Comparison of ENCODE assay signal across 32 mouse cellular contexts in the genomic region with DNA sequence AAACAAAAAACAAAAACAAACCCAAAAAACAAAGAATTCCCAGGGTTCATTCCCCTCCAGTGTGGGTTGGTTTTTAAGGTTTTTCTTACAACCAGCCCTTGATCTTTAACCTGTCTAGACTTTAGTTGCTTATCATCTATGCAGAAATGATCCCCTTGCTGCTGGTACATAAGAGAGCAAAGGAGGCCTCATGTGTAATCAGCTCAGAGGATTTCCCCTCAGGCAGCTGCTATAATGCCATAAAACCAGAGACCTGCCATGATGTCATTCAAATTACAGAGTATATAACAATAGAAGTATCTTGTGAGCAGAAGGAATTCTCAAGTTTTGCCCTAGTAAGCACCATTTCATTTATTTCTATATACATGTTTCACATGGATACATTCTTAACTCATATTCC.
"Had no signal": no experiment of that assay in that cellular context is flagged by ENCODE, and none has a peak within 500 bp of the region (broad histone marks: within the 10 kb centered on the region; RNA-seq: fewer than 3 reads in every experiment).

No protein-coding gene starts in this region.

- H3K4me3 ChIP-seq: heart, embryonic 10.5 days; heart, embryonic 12.5 days; heart, embryonic 13.5 days; heart, embryonic 15.5 days; hindbrain, embryonic 10.5 days; hindbrain, embryonic 12.5 days; hindbrain, embryonic 13.5 days; hindbrain, embryonic 15.5 days; kidney, embryonic 15.5 days; layer of hippocampus, adult 2 months; left cerebral cortex, adult 2 months had no signal

- H3K4me1 ChIP-seq: hindbrain, embryonic 13.5 days had no signal

- ATAC-seq: hindbrain, embryonic 16.5 days; hindbrain, postnatal 0 days; inflammation-experienced regulatory T-cells, adult 6 months had no signal

- H3K9me3 ChIP-seq: heart, embryonic 10.5 days; heart, embryonic 13.5 days; heart, embryonic 15.5 days; hindbrain, embryonic 10.5 days; hindbrain, embryonic 12.5 days; hindbrain, embryonic 13.5 days; hindbrain, embryonic 15.5 days; kidney, embryonic 15.5 days had no signal

- DNase-seq: heart, postnatal 10 days; heart, postnatal 14 days; heart, postnatal 36 days; heart, postnatal 4 days; kidney, adult 11 months; kidney, adult 18-20 months; kidney, adult 2 months; kidney, adult 8-10 months; kidney, adult 9 months; kidney, postnatal 10 days; kidney, postnatal 14 days; kidney, postnatal 25 days; kidney, postnatal 36 days; kidney, postnatal 4 days; layer of hippocampus, adult 9-11 months had no signal

- H3K27me3 ChIP-seq: heart, embryonic 12.5 days; heart, embryonic 13.5 days; heart, embryonic 15.5 days; hindbrain, embryonic 12.5 days; hindbrain, embryonic 13.5 days; hindbrain, embryonic 15.5 days; kidney, embryonic 15.5 days had no signal

- H3K4me2 ChIP-seq: heart, embryonic 11.5 days; heart, embryonic 12.5 days; heart, embryonic 13.5 days; heart, embryonic 15.5 days; hindbrain, embryonic 12.5 days; hindbrain, embryonic 13.5 days; hindbrain, embryonic 14.5 days; hindbrain, embryonic 15.5 days; kidney, embryonic 15.5 days had no signal

- H3K27ac ChIP-seq: heart, embryonic 10.5 days; heart, embryonic 13.5 days; heart, embryonic 15.5 days; hindbrain, embryonic 10.5 days; hindbrain, embryonic 12.5 days; hindbrain, embryonic 13.5 days; hindbrain, embryonic 14.5 days; hindbrain, embryonic 15.5 days; hindbrain, postnatal 0 days; kidney, embryonic 15.5 days; kidney, postnatal 0 days; layer of hippocampus, adult 2 months; left cerebral cortex, adult 2 months had no signal

- H3K9ac ChIP-seq: heart, embryonic 12.5 days; heart, embryonic 13.5 days; heart, embryonic 15.5 days; hindbrain, embryonic 12.5 days; hindbrain, embryonic 13.5 days; hindbrain, embryonic 14.5 days; hindbrain, embryonic 15.5 days; kidney, embryonic 15.5 days had no signal

- H3K36me3 ChIP-seq: heart, embryonic 10.5 days; heart, embryonic 12.5 days; heart, embryonic 13.5 days; heart, embryonic 15.5 days; hindbrain, embryonic 10.5 days; hindbrain, embryonic 12.5 days; hindbrain, embryonic 13.5 days; hindbrain, embryonic 15.5 days; kidney, embryonic 15.5 days had no signal
